Mouse (Mus musculus): Measurements from ENCODE around the gene Lce1a1.

The Lce1a1 gene

GRCm38 (mm10) chr3:92648207-92648606 is at the start of gene Lce1a1:
Gene Lce1a1 (minus strand): TSS chr3:92648307.
- DNase-seq (ENCODE audit: low spot score), result no peak

GRCm38 (mm10) chr3:92694613-92695012 is 46.5 kb upstream of the Lce1a1 start:
- no peak for DNase-seq (ENCODE audit: low spot score)

DNA sequence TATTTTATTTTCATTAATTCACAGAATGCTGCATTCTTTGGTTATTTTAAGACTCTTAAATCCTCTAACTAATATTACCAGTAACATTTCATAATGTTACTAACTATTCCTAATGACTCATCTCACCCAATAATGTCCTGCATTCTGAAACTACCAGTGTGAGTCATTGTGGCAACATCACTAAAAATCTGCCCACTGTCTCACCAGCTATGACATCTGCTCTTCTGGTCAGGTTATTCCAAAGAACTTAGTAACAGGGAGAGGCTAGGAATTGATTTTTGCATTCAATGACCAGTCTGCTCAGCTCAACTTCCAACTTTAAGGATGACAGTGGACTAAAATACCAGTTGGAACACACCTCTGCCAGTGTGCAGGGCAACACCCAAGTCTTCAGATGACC is 43.6 kb upstream of the Lce1a1 start:
- no peak for DNase-seq (ENCODE audit: low spot score)

- peak; percentile 11 for DNase-seq (ENCODE audit: low spot score)
These were observed 41.0 kb upstream of the Lce1a1 start for GRCm38 (mm10) chr3:92689154-92689553.

DNA sequence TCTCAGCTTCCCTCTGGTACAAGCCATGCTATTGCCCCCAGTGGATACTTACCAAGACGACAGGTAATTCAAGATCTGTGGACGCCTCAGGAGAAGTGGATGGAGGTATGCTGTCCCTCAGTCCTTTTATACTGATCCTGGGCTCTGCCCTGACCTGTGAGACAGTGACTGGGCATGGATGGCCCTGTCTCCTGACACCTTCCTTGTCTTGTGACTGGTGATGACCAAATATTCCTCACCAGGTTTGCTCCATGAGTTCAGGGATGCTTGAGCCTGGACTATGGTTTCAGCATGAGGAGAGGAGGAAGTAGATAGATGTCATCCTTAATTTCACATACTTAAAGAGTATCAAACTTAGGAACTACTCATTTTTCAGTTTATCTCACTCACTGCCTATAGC is 39.0 kb upstream of the Lce1a1 start, which contains the start of gene Lce1d:
Gene Lce1d, minus strand, starts transcription at position 101 of the 400 bp plus-strand sequence.
- no peak for DNase-seq (ENCODE audit: low spot score)

DNA sequence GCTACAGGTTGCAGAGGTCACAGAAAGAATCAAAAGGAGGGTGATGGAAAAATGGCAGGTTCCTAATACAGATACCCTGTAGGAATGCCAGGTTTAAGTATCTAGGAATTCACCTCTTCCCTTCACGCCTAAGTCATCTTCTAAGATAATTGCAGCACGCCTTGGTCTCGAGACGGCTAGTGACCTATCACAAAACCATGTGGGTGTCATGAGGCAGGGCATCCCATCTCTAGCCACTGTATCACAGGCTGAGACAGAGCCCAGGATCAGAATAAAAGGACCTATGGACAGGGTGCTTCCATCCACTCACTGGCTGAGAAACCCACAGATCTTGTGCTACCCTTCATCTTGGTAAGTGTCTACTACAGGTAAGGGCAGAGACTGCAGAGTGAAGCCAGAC is 30.8 kb upstream of the Lce1a1 start, which contains the start of gene Lce1c:
Gene Lce1c, plus strand, starts transcription at position 301 of the 400 bp plus-strand sequence.
- no peak for DNase-seq (ENCODE audit: low spot score)

DNA sequence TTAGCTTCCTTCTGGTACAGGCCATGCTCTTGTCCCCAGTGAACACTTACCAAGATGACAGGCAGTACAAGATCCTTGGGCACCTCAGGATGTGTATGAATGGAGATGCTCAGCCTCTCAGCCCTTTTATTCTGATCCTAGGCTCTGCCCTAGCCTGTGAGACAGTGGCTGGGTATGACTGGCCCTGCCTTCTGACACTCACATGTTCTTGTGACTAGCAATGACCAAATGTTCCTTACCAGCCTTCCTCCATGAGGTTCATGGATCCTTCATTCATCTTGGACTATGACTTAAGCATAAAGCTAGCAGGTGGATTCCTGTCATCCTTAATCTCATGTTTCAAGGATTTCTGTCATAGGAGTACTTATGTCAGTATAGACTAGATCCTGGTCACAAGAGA is 22.1 kb upstream of the Lce1a1 start, which contains the start of gene Lce1a2:
Gene Lce1a2, minus strand, starts transcription at position 101 of the 400 bp plus-strand sequence.
- DNase-seq (ENCODE audit: low spot score), result no peak

GRCm38 (mm10) chr3:92656826-92657225 is 8.7 kb upstream of the Lce1a1 start, which contains the start of gene Lce1b:
Gene Lce1b (minus strand): TSS chr3:92656926.
- no peak for DNase-seq (ENCODE audit: low spot score)

DNA sequence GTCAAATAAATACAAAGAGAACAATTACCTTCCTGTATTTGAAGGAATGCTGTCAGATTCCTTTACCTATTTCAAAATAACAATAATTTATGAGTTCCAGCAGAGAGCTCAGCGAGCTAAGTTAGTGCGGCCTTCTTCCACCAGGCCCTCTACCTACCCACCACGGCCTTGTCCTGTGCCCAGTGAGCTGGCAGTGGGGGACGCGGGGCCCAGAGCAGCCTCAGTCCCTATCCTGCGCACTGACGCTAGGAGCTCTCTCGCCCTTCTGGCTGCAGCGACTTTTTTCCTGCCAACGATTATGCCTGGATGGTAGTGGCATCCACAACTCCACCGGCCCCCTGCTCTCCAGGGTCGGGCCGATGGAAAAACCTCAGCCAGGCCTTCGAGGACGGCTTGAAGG is 8.3 kb downstream of the Lce1a1 start:
- DNase-seq (ENCODE audit: low spot score), result no peak

- DNase-seq (ENCODE audit: low spot score), result no peak
These were observed 9.5 kb downstream of the Lce1a1 start for GRCm38 (mm10) chr3:92638653-92638991.

DNA sequence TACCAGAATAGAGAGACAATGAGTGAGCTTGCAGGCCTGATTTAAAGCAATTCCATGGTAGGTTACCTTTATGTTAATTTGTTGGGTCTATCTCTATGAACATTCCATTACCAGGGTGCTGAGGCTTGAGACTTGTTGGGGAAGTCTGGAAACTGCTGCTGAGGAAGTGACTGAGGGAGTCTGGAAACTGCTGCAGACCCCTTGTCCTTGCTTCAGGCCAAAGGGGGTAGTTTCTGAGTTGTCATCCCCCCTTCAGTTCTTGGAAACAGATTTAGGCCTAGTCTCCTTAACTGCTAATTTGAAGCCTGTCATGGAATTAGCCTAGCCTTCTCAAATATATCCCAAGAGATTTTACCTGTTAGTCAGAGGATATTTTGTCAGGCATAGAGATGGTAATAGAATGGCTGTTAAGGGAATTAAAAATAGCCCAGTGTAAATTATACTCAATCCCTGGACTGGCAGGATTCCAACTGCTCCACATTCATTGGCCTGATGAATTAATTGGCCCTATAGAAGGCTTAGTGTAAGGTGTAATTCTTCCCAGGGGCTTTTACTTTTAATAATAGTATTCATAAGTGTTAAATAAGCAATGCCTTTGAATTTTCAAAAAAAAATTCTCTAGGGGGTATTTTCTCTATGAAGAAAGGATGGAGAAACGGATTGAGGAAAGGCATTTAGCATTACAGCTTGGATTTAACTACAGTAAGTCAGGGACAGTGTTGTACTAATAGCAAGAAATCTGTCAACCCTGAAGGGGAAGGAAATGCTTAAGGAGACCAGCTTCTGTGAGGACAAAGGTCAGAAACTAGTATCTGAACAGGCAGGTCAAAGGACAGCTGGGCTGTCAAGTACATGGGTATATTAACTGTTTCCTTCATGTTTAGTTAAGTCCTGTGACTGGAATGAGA is 10.1 kb downstream of the Lce1a1 start:
- DNase-seq (ENCODE audit: low spot score), result no peak

- no peak for DNase-seq (ENCODE audit: low spot score)
These were observed 26.5 kb downstream of the Lce1a1 start, which contains the start of gene Lce6a for GRCm38 (mm10) chr3:92621560-92621959. Gene Lce6a (minus strand): TSS chr3:92621660.

DNA sequence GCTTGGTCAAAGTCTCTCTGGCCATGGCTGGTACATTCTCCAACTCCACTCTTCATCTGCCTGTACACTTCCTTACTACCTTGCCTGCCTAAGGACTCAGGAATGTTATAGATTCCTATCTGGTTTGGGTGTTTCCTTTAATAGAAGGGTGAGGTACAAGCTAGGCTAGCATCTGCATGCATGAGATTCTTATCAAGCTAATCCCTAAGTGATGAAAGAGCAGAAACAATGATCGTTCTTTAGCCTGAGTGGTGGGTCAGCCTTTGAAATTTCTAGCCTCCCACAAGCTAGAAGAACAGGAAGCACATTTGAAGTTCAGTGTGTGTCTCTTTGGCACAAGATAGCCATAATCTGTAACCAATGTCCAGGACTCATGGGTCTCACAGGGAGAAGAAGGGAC is 38.3 kb downstream of the Lce1a1 start:
- DNase-seq (ENCODE audit: low spot score), result no peak

GRCm38 (mm10) chr3:92607392-92607791 is 40.7 kb downstream of the Lce1a1 start, which contains the start of gene 2210017I01Rik:
Gene 2210017I01Rik (minus strand): TSS chr3:92607492.
- DNase-seq (ENCODE audit: low spot score), result no peak

DNA sequence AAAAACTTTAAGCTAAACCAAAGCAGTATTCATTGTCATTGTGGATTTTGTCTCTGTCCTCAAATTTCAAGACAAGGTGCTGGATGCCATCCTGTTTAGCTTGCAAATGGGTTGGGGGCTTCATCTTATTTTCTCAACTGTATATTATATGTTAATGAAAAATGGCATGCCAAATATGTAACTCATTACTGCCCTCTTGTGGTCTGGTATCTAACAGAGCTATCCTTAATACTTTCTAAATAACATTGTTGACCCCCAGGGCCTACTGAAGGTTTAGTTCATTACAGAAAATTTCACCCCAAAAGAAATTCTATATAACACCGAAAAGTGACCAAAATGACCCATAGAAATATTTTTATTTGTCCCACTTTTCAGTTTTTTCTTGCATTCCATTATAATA is 45.9 kb downstream of the Lce1a1 start:
- no peak for DNase-seq (ENCODE audit: low spot score)

DNA sequence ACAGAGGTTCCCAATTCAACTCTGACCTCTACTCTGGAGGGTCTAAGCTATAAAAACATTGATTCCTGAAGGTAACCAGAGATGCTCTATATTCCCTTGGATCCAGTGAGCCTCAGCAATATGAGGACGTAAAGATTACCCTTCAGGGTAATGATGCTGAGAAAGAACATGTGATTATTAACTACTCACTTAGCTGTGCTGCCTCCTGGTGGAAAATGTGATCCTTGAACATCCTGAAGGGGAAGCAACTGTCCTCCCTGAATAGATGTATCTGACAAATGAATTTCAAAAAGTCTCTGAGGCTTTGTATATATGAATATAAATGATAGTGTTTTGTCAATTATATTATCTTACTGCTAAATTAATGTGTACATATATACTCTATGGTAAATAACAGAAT is 47.7 kb downstream of the Lce1a1 start:
- no peak for DNase-seq (ENCODE audit: low spot score)

GRCm38 (mm10) chr3:92599973-92600372 is 48.1 kb downstream of the Lce1a1 start:
- DNase-seq (ENCODE audit: low spot score), result no peak

- no peak for DNase-seq (ENCODE audit: low spot score)
These were observed 49.7 kb downstream of the Lce1a1 start for GRCm38 (mm10) chr3:92598429-92598828.
